ENCODE assay signal across 9 mouse cellular contexts in the genomic region with DNA sequence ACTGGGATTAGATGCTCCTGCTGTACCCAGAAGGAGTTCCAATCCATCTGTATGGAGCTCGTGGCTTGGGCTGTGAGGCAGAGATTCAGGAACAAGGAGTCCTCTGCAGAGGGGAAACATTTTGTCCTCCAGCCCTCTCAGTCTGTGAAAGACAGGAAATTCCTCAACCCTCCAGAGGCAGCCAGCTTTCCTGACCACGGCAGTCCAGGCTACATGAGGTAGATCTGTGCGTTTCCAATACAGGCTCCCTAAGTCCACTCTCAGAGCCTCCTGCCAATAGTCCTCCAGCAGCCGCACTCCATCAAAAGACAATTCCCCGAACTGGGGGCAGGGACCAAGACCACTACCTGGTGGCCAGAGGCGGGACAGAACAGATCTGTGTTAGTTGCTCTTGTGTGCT.
DNase-seq lines count a peak whose midpoint lies in the region; ATAC-seq and TF ChIP-seq lines count a peak whose summit lies in the region.
"Had no signal": no experiment of that assay in that cellular context is flagged by ENCODE, and none has a peak within 500 bp of the region (broad histone marks: within the 10 kb centered on the region; RNA-seq: fewer than 3 reads in every experiment).

No protein-coding gene starts in this region.

- no peak; the same call in 1 of the 2 replicates for ATAC-seq in heart, embryonic 11.5 days (replicated peaks; ENCODE audit: insufficient number of reproducible peaks, low FRiP score, low TSS enrichment)
- no peak for ATAC-seq in heart, embryonic 13.5 days (ENCODE audit: extremely low read depth, insufficient number of reproducible peaks, low FRiP score, low TSS enrichment)
- ATAC-seq in kidney, embryonic 16.5 days (ENCODE audit: low FRiP score, low TSS enrichment): peak; percentile 79
- ATAC-seq in neural tube, embryonic 11.5 days (ENCODE audit: insufficient read depth, low FRiP score, low TSS enrichment): no peak
- no peak for ATAC-seq in liver, postnatal 0 days
- ATAC-seq in forebrain, postnatal 0 days: no peak
- ATAC-seq in frontal cortex, adult (ENCODE audit: low TSS enrichment): no peak

- 52% methylated on average over 6 of the region's 6 CpGs for WGBS in heart, embryonic 11.5 days (ENCODE audit: insufficient replicate concordance)
- 44% methylated on average over 6 of the region's 6 CpGs for WGBS in heart, embryonic 13.5 days
- WGBS in kidney, embryonic 16.5 days: 54% methylated on average over 6 of the region's 6 CpGs
- WGBS in neural tube, embryonic 11.5 days: 70% methylated on average over 6 of the region's 6 CpGs
- 45% methylated on average over 6 of the region's 6 CpGs for WGBS in liver, postnatal 0 days (ENCODE audit: insufficient replicate concordance)
- WGBS in forebrain, postnatal 0 days: 86% methylated on average over 6 of the region's 6 CpGs

- no peak overlapping the region for H3K4me3 ChIP-seq in heart, embryonic 11.5 days (ENCODE audit: low read depth, low read length)
- no peak overlapping the region for H3K4me3 ChIP-seq in heart, embryonic 13.5 days
- H3K4me3 ChIP-seq in kidney, embryonic 16.5 days (ENCODE audit: low read length): no peak overlapping the region
- no peak overlapping the region for H3K4me3 ChIP-seq in neural tube, embryonic 11.5 days (ENCODE audit: low read depth, low read length)
- no peak overlapping the region for H3K4me3 ChIP-seq in liver, postnatal 0 days (ENCODE audit: low read depth, low read length)
- H3K4me3 ChIP-seq in forebrain, postnatal 0 days (ENCODE audit: low read depth, low read length): no peak overlapping the region

- H3K4me2 ChIP-seq in heart, embryonic 11.5 days: no peak overlapping the region
- no peak overlapping the region for H3K4me2 ChIP-seq in heart, embryonic 13.5 days
- no peak overlapping the region for H3K4me2 ChIP-seq in kidney, embryonic 16.5 days (replicated peaks; ENCODE audit: low read depth, low read length)
- no peak overlapping the region for H3K4me2 ChIP-seq in neural tube, embryonic 11.5 days (ENCODE audit: low read depth)
- H3K4me2 ChIP-seq in liver, postnatal 0 days (ENCODE audit: low read depth, low read length): no peak overlapping the region
- no peak overlapping the region for H3K4me2 ChIP-seq in forebrain, postnatal 0 days (ENCODE audit: low read depth)

- no peak for TF ChIP-seq EP300 in liver, postnatal 0 days (IDR thresholded peaks at IDR 0.05; ENCODE audit: low read depth)

- H3K27ac ChIP-seq in heart, embryonic 11.5 days (ENCODE audit: low read depth, low read length): no peak overlapping the region
- H3K27ac ChIP-seq in heart, embryonic 13.5 days (replicated peaks): peak overlapping the region; percentile 75
- H3K27ac ChIP-seq in kidney, embryonic 16.5 days (ENCODE audit: low read length): peak overlapping the region; percentile 69
- H3K27ac ChIP-seq in neural tube, embryonic 11.5 days (ENCODE audit: low read depth, low read length): peak overlapping the region; percentile 27; the same call in 1 of the 2 replicates
- no peak overlapping the region for H3K27ac ChIP-seq in liver, postnatal 0 days (ENCODE audit: low read depth)
- H3K27ac ChIP-seq in forebrain, postnatal 0 days (ENCODE audit: low read depth, low read length): no peak overlapping the region
- H3K27ac ChIP-seq: liver, embryonic 14.5 days had no signal

- no peaks in the 10 kb centered on the region for H3K9me3 ChIP-seq in heart, embryonic 11.5 days (replicated peaks; ENCODE audit: control insufficient read depth, low read length)
- H3K9me3 ChIP-seq in heart, embryonic 13.5 days: no peaks in the 10 kb centered on the region
- H3K9me3 ChIP-seq in kidney, embryonic 16.5 days (ENCODE audit: low read length): no peaks in the 10 kb centered on the region
- H3K9me3 ChIP-seq in neural tube, embryonic 11.5 days (ENCODE audit: control insufficient read depth, low read length): no peaks in the 10 kb centered on the region
- H3K9me3 ChIP-seq in liver, postnatal 0 days (ENCODE audit: low read length): no peaks in the 10 kb centered on the region
- H3K9me3 ChIP-seq in forebrain, postnatal 0 days (ENCODE audit: low read length): no peaks in the 10 kb centered on the region

- no peaks in the 10 kb centered on the region for H3K4me1 ChIP-seq in heart, embryonic 11.5 days (ENCODE audit: control insufficient read depth, insufficient read depth, low read length)
- peaks cover 22% of the 10 kb centered on the region for H3K4me1 ChIP-seq in heart, embryonic 13.5 days
- peaks cover 9% of the 10 kb centered on the region; the same call in 1 of the 2 replicates for H3K4me1 ChIP-seq in kidney, embryonic 16.5 days (ENCODE audit: insufficient read depth, low read length)
- no peaks in the 10 kb centered on the region for H3K4me1 ChIP-seq in neural tube, embryonic 11.5 days (ENCODE audit: control insufficient read depth, insufficient read depth, low read length)
- no peaks in the 10 kb centered on the region; the same call in 1 of the 2 replicates for H3K4me1 ChIP-seq in liver, postnatal 0 days (ENCODE audit: insufficient read depth)
- no peaks in the 10 kb centered on the region for H3K4me1 ChIP-seq in forebrain, postnatal 0 days (ENCODE audit: insufficient read depth)

- no peak for TF ChIP-seq CTCF in liver, postnatal 0 days (IDR thresholded peaks at IDR 0.05; ENCODE audit: low read depth)
- no peak for TF ChIP-seq CTCF in forebrain, postnatal 0 days (IDR thresholded peaks at IDR 0.05; ENCODE audit: low read depth)

- DNase-seq in heart, adult 11 months: peak; percentile 99
- no peak for DNase-seq in neural tube, embryonic 11.5 days (ENCODE audit: low spot score)
- DNase-seq in liver, postnatal 0 days: no peak
- DNase-seq in forebrain, postnatal 0 days: no peak

- peaks cover 6% of the 10 kb centered on the region for H3K27me3 ChIP-seq in heart, embryonic 11.5 days (ENCODE audit: control insufficient read depth, insufficient read depth, low read length)
- peaks cover 26% of the 10 kb centered on the region for H3K27me3 ChIP-seq in heart, embryonic 13.5 days (replicated peaks)
- H3K27me3 ChIP-seq in kidney, embryonic 16.5 days (ENCODE audit: insufficient read depth, low read length): no peaks in the 10 kb centered on the region
- no peaks in the 10 kb centered on the region for H3K27me3 ChIP-seq in neural tube, embryonic 11.5 days (ENCODE audit: control insufficient read depth, insufficient read depth, low read length)
- no peaks in the 10 kb centered on the region for H3K27me3 ChIP-seq in liver, postnatal 0 days (ENCODE audit: insufficient read depth, low read length)
- H3K27me3 ChIP-seq in forebrain, postnatal 0 days (ENCODE audit: insufficient read depth, low read length): no peaks in the 10 kb centered on the region

- no peaks in the 10 kb centered on the region for H3K36me3 ChIP-seq in heart, embryonic 11.5 days (ENCODE audit: control insufficient read depth, insufficient read depth, low read length)
- H3K36me3 ChIP-seq in heart, embryonic 13.5 days: no peaks in the 10 kb centered on the region
- no peaks in the 10 kb centered on the region for H3K36me3 ChIP-seq in kidney, embryonic 16.5 days (ENCODE audit: insufficient read depth, low read length)
- H3K36me3 ChIP-seq in neural tube, embryonic 11.5 days (ENCODE audit: control insufficient read depth, insufficient read depth, low read length): no peaks in the 10 kb centered on the region
- no peaks in the 10 kb centered on the region for H3K36me3 ChIP-seq in liver, postnatal 0 days (replicated peaks; ENCODE audit: insufficient read depth, low read length)
- H3K36me3 ChIP-seq in forebrain, postnatal 0 days (ENCODE audit: insufficient read depth): no peaks in the 10 kb centered on the region

- H3K9ac ChIP-seq in heart, embryonic 11.5 days (ENCODE audit: low read depth, low read length): no peak overlapping the region
- H3K9ac ChIP-seq in heart, embryonic 13.5 days: no peak overlapping the region
- no peak overlapping the region for H3K9ac ChIP-seq in kidney, embryonic 16.5 days (replicated peaks; ENCODE audit: low read length)
- no peak overlapping the region for H3K9ac ChIP-seq in neural tube, embryonic 11.5 days (ENCODE audit: low read length)
- no peak overlapping the region for H3K9ac ChIP-seq in liver, postnatal 0 days (replicated peaks)
- H3K9ac ChIP-seq in forebrain, postnatal 0 days: no peak overlapping the region
- H3K9ac ChIP-seq: liver, embryonic 14.5 days had no signal

Comparison
In these comparisons a context has a peak if more than half of its experiments do, and no peak if none do; other contexts are left out.
1. H3K27ac ChIP-seq: peak in heart, embryonic 13.5 days (single experiment), kidney, embryonic 16.5 days (single experiment) and neural tube, embryonic 11.5 days (single experiment); none in heart, embryonic 11.5 days (single experiment), liver, postnatal 0 days (single experiment) and forebrain, postnatal 0 days (single experiment).